Mouse (Mus musculus): ENCODE measurements around the gene Cspg4. TPM values are rescaled to one million over a fixed set of nuclear protein-coding genes. Genes with fewer than 3 reads are reported as not detected.
A peak's percentile ranks its signal among the peaks of the same experiment; 100 is the strongest.

Cspg4 gene
- polyA plus RNA-seq, 1 experiment from 2014 or later: 3.1 TPM

DNA sequence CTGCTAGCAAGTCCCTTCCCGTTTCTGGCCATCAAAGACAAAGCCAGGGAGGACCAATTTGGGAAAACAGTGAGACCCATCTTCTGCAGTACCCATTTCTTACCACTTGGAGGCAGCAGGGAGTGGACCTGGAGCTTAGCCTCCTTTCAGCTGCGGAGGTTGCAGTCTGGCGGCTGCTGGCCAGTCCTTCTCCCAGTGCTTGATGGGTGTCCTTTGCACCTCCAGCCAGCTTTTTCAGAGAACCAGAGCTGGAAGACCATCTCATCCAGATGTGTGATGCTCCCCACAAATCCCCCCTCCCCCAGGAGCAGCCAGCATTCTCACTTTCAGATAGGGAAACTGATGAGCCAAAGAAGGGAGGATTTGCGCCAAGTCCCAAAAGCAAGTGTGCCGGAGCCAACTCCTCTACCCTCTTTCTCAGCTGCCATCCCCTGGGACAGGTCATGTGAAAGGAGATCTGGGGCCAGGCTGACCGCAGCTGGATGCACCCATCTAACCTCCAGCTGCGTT lies 21.1 kb upstream of the Cspg4 start:
- ATAC-seq: no peak
- no peaks in the 10 kb centered on the region for H3K9me3 ChIP-seq (replicated peaks)
- H3K27ac ChIP-seq: peak overlapping the region; percentile 15; the same call in 1 of the 2 replicates
- 37% methylated on average over 7 of the region's 7 CpGs for WGBS
- peaks cover 25% of the 10 kb centered on the region for H3K4me1 ChIP-seq
- no peak overlapping the region for H3K4me2 ChIP-seq
- H3K9ac ChIP-seq: no peak overlapping the region
- peaks cover 13% of the 10 kb centered on the region; the same call in 1 of the 2 replicates for H3K27me3 ChIP-seq
- no peak overlapping the region for H3K4me3 ChIP-seq
- no peaks in the 10 kb centered on the region for H3K36me3 ChIP-seq (ENCODE audit: poor library complexity, severe bottlenecking)

DNA sequence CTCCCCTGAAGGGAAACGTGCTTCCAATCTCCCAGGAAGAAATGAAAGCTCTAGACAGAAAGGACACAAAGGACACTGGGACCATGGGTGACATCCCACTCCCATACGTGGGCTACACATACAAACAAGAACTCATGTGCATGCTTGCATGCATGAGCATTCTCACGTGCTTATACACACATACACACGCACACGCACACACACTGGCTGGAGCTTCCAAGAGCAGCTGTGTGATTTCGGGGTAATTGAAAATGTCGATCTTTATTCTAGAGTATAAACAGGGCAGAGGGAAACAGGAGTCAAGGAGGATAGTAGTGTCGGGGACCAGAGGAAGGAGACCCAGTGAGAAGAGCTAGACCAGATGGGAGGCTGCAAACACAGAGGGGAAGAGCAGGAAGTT lies 20.2 kb upstream of the Cspg4 start:
- peaks cover 10% of the 10 kb centered on the region; the same call in 1 of the 2 replicates for H3K27me3 ChIP-seq
- H3K9me3 ChIP-seq (replicated peaks): no peaks in the 10 kb centered on the region
- no peak overlapping the region for H3K4me3 ChIP-seq
- WGBS: 65% methylated on average over 8 of the region's 8 CpGs
- H3K9ac ChIP-seq: no peak overlapping the region
- ATAC-seq: no peak
- H3K4me2 ChIP-seq: no peak overlapping the region
- peaks cover 25% of the 10 kb centered on the region for H3K4me1 ChIP-seq
- no peaks in the 10 kb centered on the region for H3K36me3 ChIP-seq (ENCODE audit: poor library complexity, severe bottlenecking)
- H3K27ac ChIP-seq: peak overlapping the region; percentile 15; the same call in 1 of the 2 replicates

DNA sequence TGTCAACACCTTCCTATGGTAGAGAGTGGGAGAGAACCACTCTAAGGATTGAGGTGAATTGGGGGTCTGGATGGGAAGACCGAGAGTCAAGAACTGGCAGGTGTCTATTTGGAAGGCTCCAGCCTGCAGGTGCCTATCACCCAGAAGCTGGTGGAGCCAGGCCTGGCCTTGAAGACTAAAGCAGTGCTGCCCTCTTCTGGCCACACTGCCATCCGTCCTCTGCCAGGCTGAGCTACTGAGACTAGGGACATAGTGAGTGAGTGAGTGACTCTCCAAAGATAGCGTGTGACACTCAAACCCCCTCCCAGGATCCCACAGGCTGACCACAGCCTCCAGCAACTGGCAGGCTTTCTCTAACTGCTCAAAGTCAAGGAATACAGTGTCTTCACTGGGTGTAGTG lies 17.3 kb upstream of the Cspg4 start:
- Histone ChIP-seq H3K27ac (no peak overlapping the region), H3K9me3 (replicated peaks) (no peaks in the 10 kb centered on the region), H3K4me3 (no peak overlapping the region), H3K4me2 (no peak overlapping the region), H3K4me1 (peaks cover 16% of the 10 kb centered on the region), H3K27me3 (peaks cover 6% of the 10 kb centered on the region; the same call in 1 of the 2 replicates), H3K36me3 (ENCODE audit: poor library complexity, severe bottlenecking) (no peaks in the 10 kb centered on the region), H3K9ac (no peak overlapping the region)
- ATAC-seq: peak; percentile 62; the same call in 1 of the 2 replicates
- 5% methylated on average over 3 of the region's 3 CpGs for WGBS

DNA sequence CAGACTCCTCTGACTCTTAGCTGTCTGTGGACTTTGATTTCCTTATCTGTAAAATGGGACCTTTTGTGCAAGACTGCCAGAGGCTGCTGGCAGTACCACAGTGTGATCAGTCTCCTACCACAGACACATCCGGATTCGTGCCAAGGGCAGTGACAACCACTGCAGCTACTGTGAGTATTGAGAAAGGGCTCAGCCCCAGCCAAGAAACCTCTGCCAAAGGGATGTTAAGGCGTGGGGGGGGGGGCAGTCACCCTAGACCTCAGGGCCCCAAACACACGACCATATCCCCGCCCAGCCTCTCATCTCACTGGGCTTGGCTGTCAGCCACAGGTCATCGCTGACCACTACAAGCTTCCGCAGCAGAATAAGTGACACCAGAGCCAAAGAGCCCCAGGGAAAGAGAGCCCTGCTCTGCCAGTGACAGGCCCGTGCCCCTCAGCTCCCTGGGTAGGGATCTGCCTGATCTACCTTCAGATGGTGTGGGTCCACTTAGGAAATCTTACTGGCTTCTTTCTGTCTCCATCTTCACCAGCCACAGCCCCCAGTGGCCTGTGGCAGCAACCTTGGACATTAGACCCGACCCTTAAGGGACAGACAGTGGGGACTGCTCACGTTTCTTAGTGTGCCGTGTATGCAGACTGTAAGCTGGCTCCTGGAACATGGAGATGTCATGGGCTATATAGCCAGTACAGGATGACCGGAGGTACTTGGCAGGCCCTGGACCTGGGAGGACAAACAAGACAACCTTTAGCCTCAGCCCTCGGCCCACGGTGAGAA lies 14.5 kb upstream of the Cspg4 start:
- Histone ChIP-seq H3K9ac (no peak overlapping the region), H3K4me3 (no peak overlapping the region), H3K4me1 (peaks cover 7% of the 10 kb centered on the region; the same call in 1 of the 2 replicates), H3K36me3 (ENCODE audit: poor library complexity, severe bottlenecking) (no peaks in the 10 kb centered on the region), H3K27ac (no peak overlapping the region), H3K9me3 (replicated peaks) (no peaks in the 10 kb centered on the region), H3K4me2 (no peak overlapping the region), H3K27me3 (no peaks in the 10 kb centered on the region)
- no peak for ATAC-seq
- 81% methylated on average over 14 of the region's 14 CpGs for WGBS

DNA sequence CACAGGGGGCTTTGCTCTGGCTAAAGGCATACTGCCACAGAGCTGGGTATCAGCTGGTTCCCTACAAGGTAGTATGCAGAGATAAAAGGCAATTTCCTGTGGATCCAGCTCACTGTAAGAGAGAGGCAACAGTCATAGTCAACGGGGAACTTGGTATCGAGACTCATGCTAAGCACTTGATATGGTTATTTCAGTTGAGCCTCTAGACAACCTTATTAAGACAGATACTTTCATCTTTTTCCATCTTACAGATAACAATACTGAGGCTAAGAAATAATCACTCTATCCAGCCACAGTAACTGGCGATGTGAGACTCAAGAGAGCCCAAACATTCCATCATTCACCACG lies 14.0 kb upstream of the Cspg4 start:
- no peak overlapping the region for H3K4me2 ChIP-seq
- no peaks in the 10 kb centered on the region for H3K36me3 ChIP-seq (ENCODE audit: poor library complexity, severe bottlenecking)
- no peaks in the 10 kb centered on the region for H3K9me3 ChIP-seq (replicated peaks)
- no peak overlapping the region for H3K9ac ChIP-seq
- H3K27me3 ChIP-seq: no peaks in the 10 kb centered on the region
- H3K4me1 ChIP-seq: peaks cover 7% of the 10 kb centered on the region; the same call in 1 of the 2 replicates
- ATAC-seq: no peak
- no peak overlapping the region for H3K27ac ChIP-seq
- H3K4me3 ChIP-seq: no peak overlapping the region
- WGBS: 89% methylated on average over 4 of the region's 4 CpGs

DNA sequence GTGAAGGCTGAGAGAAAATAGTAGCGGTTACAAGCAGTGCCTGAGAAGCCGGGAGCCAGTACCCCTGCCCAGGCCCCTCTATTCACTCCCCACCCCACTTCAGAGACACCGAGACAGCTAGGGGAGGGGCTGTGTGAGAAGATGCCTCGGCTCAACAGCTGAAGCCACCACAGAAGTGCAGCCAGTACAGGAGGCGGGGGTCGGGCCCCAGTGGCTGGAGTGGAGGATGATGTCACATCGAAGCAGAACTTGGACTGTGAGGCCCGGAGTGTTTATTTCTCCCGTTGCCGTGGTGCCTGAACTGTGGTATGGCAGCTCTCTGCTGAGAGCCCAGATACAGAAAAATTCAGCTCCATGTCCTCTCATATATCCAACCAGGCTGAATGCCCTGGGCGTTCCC lies 13.1 kb upstream of the Cspg4 start:
- 37% methylated on average over 11 of the region's 11 CpGs for whole genome bisulfite sequencing
- Histone ChIP-seq H3K4me3 (no peak overlapping the region), H3K36me3 (ENCODE audit: poor library complexity, severe bottlenecking) (no peaks in the 10 kb centered on the region), H3K9ac (no peak overlapping the region), H3K27me3 (no peaks in the 10 kb centered on the region), H3K4me2 (no peak overlapping the region), H3K9me3 (replicated peaks) (no peaks in the 10 kb centered on the region), H3K4me1 (peaks cover 7% of the 10 kb centered on the region; the same call in 1 of the 2 replicates), H3K27ac (no peak overlapping the region)
- no peak for ATAC-seq

DNA sequence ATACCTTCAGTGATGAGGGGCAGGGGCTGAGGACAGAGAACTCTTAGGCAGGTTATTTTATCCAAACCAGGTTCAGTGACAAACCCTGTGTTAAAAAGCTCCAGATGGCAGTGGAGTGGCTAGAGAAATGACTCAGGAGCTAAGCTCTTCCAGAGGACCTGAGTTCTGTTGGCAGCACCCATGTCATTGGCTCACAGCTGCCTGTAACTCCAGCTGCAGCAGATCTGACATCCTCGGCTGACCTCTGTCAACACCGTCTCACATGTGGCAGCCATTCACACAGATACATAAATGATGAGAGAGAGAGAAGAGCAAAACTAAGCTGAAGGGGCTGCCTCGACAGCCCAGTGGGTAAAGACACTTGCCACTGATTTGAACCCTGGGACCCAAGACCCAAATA lies 7.4 kb upstream of the Cspg4 start:
- ATAC-seq: no peak
- Histone ChIP-seq H3K9ac (no peak overlapping the region), H3K9me3 (replicated peaks) (no peaks in the 10 kb centered on the region), H3K27me3 (no peaks in the 10 kb centered on the region), H3K36me3 (ENCODE audit: poor library complexity, severe bottlenecking) (no peaks in the 10 kb centered on the region), H3K4me3 (no peak overlapping the region), H3K4me2 (no peak overlapping the region), H3K4me1 (no peaks in the 10 kb centered on the region), H3K27ac (no peak overlapping the region)
- 71% methylated on average over 3 of the region's 3 CpGs for WGBS

DNA sequence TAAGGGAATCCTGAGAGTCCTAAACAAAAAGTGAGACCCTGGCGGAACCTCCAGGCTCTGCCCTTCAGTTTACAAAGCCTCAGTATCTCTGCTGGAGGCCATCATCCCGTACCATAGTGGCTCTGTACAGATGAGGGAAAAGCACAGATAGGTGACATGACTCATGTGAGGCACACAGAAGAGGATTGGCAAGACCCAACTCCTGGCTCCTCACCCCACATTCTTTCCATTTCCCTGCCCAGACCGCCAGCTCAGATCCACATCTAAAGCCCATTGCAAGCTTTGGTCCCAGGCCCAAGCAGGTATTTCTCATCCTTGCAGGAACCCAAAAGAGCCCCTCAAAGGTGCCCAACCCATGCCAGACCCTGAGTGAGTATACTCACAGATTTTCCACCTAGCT lies 4.8 kb upstream of the Cspg4 start:
- H3K9ac ChIP-seq: no peak overlapping the region
- H3K27me3 ChIP-seq: peaks cover 19% of the 10 kb centered on the region
- H3K4me3 ChIP-seq: no peak overlapping the region
- no peaks in the 10 kb centered on the region for H3K36me3 ChIP-seq (ENCODE audit: poor library complexity, severe bottlenecking)
- WGBS: 70% methylated on average over 3 of the region's 3 CpGs
- H3K4me1 ChIP-seq: peaks cover 13% of the 10 kb centered on the region
- H3K9me3 ChIP-seq (replicated peaks): no peaks in the 10 kb centered on the region
- ATAC-seq: no peak
- H3K4me2 ChIP-seq: no peak overlapping the region
- H3K27ac ChIP-seq: no peak overlapping the region

DNA sequence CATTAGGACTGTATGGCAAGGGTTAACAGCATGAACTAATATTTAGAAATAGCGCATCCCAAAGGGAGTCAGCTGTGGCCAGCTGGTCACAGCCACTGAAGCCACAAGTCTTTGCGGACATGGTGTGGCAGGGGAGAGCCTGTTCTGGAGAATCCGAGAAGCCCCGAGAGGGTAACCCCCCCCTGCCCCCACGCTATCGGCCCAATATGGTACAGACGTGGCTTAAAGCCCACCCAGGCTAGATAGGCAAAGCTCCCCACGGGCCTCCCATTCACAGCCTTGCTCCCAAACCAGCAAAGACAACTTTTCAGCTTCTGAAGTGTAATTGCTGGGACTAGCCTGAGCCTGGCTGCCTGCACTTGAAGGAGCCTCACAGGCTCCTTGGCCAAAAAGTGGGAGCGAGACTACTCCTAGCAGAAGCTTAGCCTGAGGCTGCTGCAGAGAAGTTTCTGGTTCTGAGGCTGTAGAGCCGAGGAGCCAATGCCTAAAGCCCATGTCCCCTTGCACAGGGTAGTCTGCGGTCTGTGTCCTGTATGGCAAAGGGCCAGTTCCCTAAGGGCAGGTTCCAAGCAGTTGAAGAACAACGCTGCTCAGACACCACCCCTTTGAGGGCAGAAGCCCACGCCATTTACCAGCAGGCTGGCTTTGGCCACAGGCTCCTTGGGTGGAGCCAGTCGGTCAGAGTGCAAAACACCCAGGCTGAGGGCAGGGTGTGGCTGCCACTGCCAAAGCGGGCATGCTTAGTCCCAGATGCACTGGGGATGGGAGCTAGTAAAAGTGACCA lies 4.2 kb upstream of the Cspg4 start:
- peaks cover 25% of the 10 kb centered on the region for H3K27me3 ChIP-seq
- WGBS: 76% methylated on average over 15 of the region's 15 CpGs
- H3K9me3 ChIP-seq (replicated peaks): no peaks in the 10 kb centered on the region
- no peak overlapping the region for H3K4me3 ChIP-seq
- H3K4me2 ChIP-seq: no peak overlapping the region
- no peak overlapping the region for H3K9ac ChIP-seq
- no peak overlapping the region for H3K27ac ChIP-seq
- no peak for ATAC-seq
- peaks cover 14% of the 10 kb centered on the region for H3K4me1 ChIP-seq
- no peaks in the 10 kb centered on the region for H3K36me3 ChIP-seq (ENCODE audit: poor library complexity, severe bottlenecking)

DNA sequence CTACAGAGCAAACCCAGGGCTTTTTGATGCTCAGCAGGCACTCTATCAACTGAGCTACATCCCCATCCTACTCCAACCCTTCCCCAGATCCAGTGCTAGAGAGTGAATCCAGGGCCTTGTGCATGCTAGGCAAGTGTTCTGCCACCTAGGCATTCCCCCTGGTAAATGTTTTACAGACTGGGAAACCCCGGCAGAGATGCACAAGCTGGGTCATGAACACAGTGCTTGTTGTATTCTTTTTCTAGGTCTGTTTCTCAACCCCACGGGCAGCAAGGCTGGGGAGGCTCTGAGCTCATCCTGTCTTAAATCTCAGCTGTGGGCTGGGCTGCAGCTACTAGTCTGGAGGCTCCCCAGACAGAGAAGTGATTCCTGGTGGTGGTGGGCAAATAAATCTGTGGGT lies 2.0 kb upstream of the Cspg4 start:
- ATAC-seq: no peak
- Histone ChIP-seq H3K27ac (no peak overlapping the region), H3K4me1 (peaks cover 17% of the 10 kb centered on the region), H3K4me3 (no peak overlapping the region), H3K4me2 (no peak overlapping the region), H3K9me3 (replicated peaks) (no peaks in the 10 kb centered on the region), H3K9ac (no peak overlapping the region), H3K36me3 (ENCODE audit: poor library complexity, severe bottlenecking) (no peaks in the 10 kb centered on the region), H3K27me3 (peaks cover 34% of the 10 kb centered on the region)
- 79% methylated on average over 2 of the region's 2 CpGs for WGBS

DNA sequence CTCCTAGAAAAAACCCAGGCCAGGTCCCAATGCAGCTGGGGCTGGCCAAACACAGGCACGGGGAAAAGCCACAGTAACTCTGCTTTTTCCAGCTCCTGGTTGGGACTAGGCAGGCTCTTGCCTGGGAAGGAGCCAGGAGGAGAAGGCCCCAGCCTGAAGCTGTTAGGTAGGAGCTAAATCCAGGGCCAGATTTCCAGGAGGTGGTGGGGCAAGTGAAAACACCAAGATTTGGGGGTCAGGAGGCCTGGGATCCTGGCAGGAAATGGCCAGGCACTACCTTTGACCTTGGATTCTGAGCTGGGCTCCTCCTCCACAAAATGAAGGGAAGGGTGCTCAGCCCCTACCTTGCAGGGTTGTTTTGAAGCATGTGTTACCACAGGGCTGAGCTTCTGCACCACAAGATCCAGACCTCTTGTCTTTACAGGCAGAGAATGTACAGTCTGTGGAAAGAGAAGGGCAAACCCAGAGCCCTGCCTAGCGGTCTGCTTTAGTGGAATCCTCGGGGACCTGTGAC lies 560 bp upstream of the Cspg4 start, which contains the start of gene Odf3l1:
Odf3l1 (minus strand) TSS at position 464 of the 514 bp plus-strand sequence.
- H3K36me3 ChIP-seq (ENCODE audit: poor library complexity, severe bottlenecking): no peaks in the 10 kb centered on the region
- ATAC-seq: no peak
- H3K4me1 ChIP-seq: peaks cover 28% of the 10 kb centered on the region
- H3K9ac ChIP-seq: peak within 1 kb of the TSS; percentile 60
- H3K27ac ChIP-seq: no peak within 1 kb of the TSS
- H3K9me3 ChIP-seq (replicated peaks): no peaks in the 10 kb centered on the region
- H3K27me3 ChIP-seq: peaks cover 34% of the 10 kb centered on the region
- peak within 1 kb of the TSS; percentile 30 for H3K4me3 ChIP-seq
- H3K4me2 ChIP-seq: peak within 1 kb of the TSS; percentile 61
- WGBS: 19% methylated on average over 3 of the region's 3 CpGs
